Comparison of ENCODE assay signal across 8 mouse cellular contexts in the genomic region with DNA sequence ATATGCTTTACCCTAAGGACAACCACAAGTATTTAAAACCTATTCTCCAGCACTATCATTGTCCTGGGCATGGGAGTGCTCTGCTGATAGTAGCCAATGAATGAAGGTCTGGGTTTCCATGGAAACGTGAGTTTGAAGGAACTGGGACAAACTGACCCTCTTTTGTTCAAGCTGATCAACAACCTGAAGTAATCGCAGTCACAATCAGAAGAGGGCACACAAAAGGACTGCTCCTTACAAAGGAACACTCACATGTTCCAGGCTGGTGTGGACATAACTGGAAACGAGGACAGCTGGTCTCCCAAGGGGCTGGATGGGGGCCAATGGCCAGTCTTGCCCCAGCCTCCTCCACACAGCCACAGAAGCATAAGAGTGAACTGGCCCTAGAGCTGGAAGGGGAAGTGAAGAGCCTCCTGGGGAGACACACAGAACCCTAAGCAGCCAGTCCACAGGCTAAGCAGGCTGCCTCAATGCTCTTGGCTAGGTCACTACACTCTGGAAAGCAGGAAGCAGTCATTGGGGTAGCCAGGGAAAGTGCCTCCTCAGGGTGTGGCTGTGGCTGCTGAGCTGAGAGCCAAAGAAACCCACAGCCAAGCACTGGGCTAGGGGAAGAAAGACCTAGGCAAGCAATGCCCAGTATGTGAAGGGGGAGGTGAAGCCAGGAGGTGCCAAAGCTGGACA. TPM values are rescaled to one million over a fixed set of nuclear protein-coding genes. Genes with fewer than 3 reads are reported as not detected.
DNase-seq lines count a peak whose midpoint lies in the region; ATAC-seq and TF ChIP-seq lines count a peak whose summit lies in the region.

No protein-coding gene starts in this region.

- no peak overlapping the region for H3K4me2 ChIP-seq in heart, embryonic 16.5 days (ENCODE audit: low read depth, low read length)

- no peak for TF ChIP-seq CTCF in thymus, adult 2 months (IDR thresholded peaks at IDR 0.05; ENCODE audit: borderline replicate concordance, control insufficient read depth, extremely low read depth, insufficient read depth, low read length, poor library complexity)

- H3K4me1 ChIP-seq in forebrain, embryonic 10.5 days = peaks cover 25% of the 10 kb centered on the region
- H3K4me1 ChIP-seq in heart, embryonic 16.5 days (ENCODE audit: control insufficient read depth, insufficient read depth, low read length) = peaks cover 29% of the 10 kb centered on the region
- H3K4me1 ChIP-seq in thymus, adult 2 months (replicated peaks; ENCODE audit: control insufficient read depth, insufficient read depth, low read length) = no peaks in the 10 kb centered on the region

- H3K9me3 ChIP-seq in forebrain, embryonic 10.5 days = peaks cover 6% of the 10 kb centered on the region; the same call in 1 of the 2 replicates
- peaks cover 2% of the 10 kb centered on the region; the same call in 1 of the 2 replicates for H3K9me3 ChIP-seq in heart, embryonic 16.5 days (replicated peaks; ENCODE audit: control insufficient read depth, low read length)

- WGBS in forebrain, embryonic 10.5 days = 13% methylated on average over 3 of the region's 3 CpGs
- 32% methylated on average over 3 of the region's 3 CpGs for WGBS in heart, embryonic 16.5 days
- WGBS in thymus, adult 2 months = 68% methylated on average over 3 of the region's 3 CpGs

- TF ChIP-seq POLR2A in thymus, adult 2 months (IDR thresholded peaks at IDR 0.05; ENCODE audit: control insufficient read depth, extremely low read depth, insufficient read depth, low read length, poor library complexity) = no peak

- peak overlapping the region; percentile 90 for H3K27ac ChIP-seq in forebrain, embryonic 10.5 days
- peak overlapping the region; percentile 87 for H3K27ac ChIP-seq in heart, embryonic 16.5 days (ENCODE audit: low read length)
- H3K27ac ChIP-seq in thymus, adult 2 months (ENCODE audit: control insufficient read depth, insufficient read depth, low read length) = no peak overlapping the region

- DNase-seq in ES-CJ7 (ENCODE audit: low read depth, low spot score) = peak; percentile 51
- DNase-seq in adrenal gland, postnatal 25 days = peak; percentile 13
- DNase-seq in forebrain, embryonic 10.5 days (ENCODE audit: extremely low spot score, low spot score) = peak; percentile 43
- peak; percentile 28 to 50 for DNase-seq in kidney, postnatal 25 days
- no peak for DNase-seq in left cerebral cortex, adult 9 months (ENCODE audit: low spot score in 2 of 2)
- no peak for DNase-seq in thymus, adult 2 months

- H3K9ac ChIP-seq in heart, embryonic 16.5 days (ENCODE audit: low read length) = peak overlapping the region; percentile 6; the same call in 1 of the 2 replicates

- no peaks in the 10 kb centered on the region for H3K27me3 ChIP-seq in forebrain, embryonic 10.5 days (ENCODE audit: poor library complexity, severe bottlenecking)
- H3K27me3 ChIP-seq in heart, embryonic 16.5 days (ENCODE audit: control insufficient read depth, insufficient read depth, low read length) = no peaks in the 10 kb centered on the region
- H3K27me3 ChIP-seq in thymus, adult 2 months (ENCODE audit: control insufficient read depth, insufficient read depth, low read length) = no peaks in the 10 kb centered on the region

- H3K36me3 ChIP-seq in forebrain, embryonic 10.5 days (replicated peaks) = no peaks in the 10 kb centered on the region
- peaks cover 5% of the 10 kb centered on the region; the same call in 1 of the 2 replicates for H3K36me3 ChIP-seq in heart, embryonic 16.5 days (ENCODE audit: control insufficient read depth, insufficient read depth)
- no peaks in the 10 kb centered on the region for H3K36me3 ChIP-seq in thymus, adult 2 months (ENCODE audit: control insufficient read depth, insufficient read depth, low read length)

- ATAC-seq in heart, embryonic 16.5 days (replicated peaks; ENCODE audit: extremely low read depth, insufficient read depth, low FRiP score) = no peak
- ATAC-seq in monocyte, adult 5-6 weeks (replicated peaks; ENCODE audit: insufficient number of reproducible peaks, low FRiP score, low TSS enrichment, poor library complexity, severe bottlenecking) = peak; percentile 29; the same call in 1 of the 2 replicates

- H3K4me3 ChIP-seq in forebrain, embryonic 10.5 days = no peak overlapping the region
- no peak overlapping the region for H3K4me3 ChIP-seq in heart, embryonic 16.5 days (ENCODE audit: low read length)
- H3K4me3 ChIP-seq in thymus, adult 2 months (ENCODE audit: control insufficient read depth, insufficient read depth, low read length) = no peak overlapping the region

RNA-seq across cellular contexts. Expression of gene Fam189a2, which starts 14.0 kb away (rescaled TPM):
- total RNA-seq in adrenal gland, postnatal 25 days (2021) = 6.2 and 7.3 TPM in 2 replicates
- polyA plus RNA-seq in forebrain, embryonic 10.5 days (2016; fragmentation: Nextera tagmentation; extraction: Ambion mirVana) = 0.38 and 0.52 TPM in 2 replicates
- 5.6 and 6.0 TPM in 2 replicates for polyA plus RNA-seq in heart, embryonic 16.5 days (2015; fragmentation: Nextera tagmentation; extraction: Ambion mirVana)
- total RNA-seq in monocyte, adult 5-6 weeks (2017) = not detected in 3 replicates
- polyA plus RNA-seq in thymus, adult 2 months (2012; rRNA removed) = 2.2 and 4.8 TPM in 2 replicates

Comparison
In these comparisons a context has a peak if more than half of its experiments do, and no peak if none do; other contexts are left out.
1. DNase-seq: peak in ES-CJ7 (single experiment), adrenal gland, postnatal 25 days (single experiment), forebrain, embryonic 10.5 days (single experiment) and kidney, postnatal 25 days (2 of 2); none in left cerebral cortex, adult 9 months (0 of 2) and thymus, adult 2 months (single experiment).